Mouse (Mus musculus) lung, embryonic 14.5 days (tissue): ENCODE data around the gene Vav1. TPM values are rescaled to one million over a fixed set of nuclear protein-coding genes. Genes with fewer than 3 reads are reported as not detected.

Source experiments
- ATAC-seq: fragments of 200-750 bp; cut with Nextera tagmentation; 2 replicates; pipeline ENCODE4 v1.8.0; 2017; ENCODE audit warnings: mild to moderate bottlenecking, moderate TSS enrichment, moderate library complexity; ENCODE audit not compliant: insufficient read depth
- DNase-seq: peaks from one replicate; pipeline ENCODE4 v3.0.0-alpha.2; 2015
- H3K27ac ChIP-seq: fragments of 300-500 bp; sonication (generic); 2 replicates; pipeline ENCODE4 v1.5.1; 2014; ENCODE audit warnings: low read depth, mild to moderate bottlenecking, moderate library complexity
- H3K27me3 ChIP-seq: fragments of 300-500 bp; sonication (generic); 2 replicates; pipeline ENCODE4 v1.6.1; 2014; ENCODE audit warnings: low read length, control low read depth; ENCODE audit not compliant: insufficient read depth
- H3K36me3 ChIP-seq: fragments of 300-500 bp; sonication (generic); 2 replicates; pipeline ENCODE4 v1.6.1; 2014; ENCODE audit warnings: control low read depth; ENCODE audit not compliant: insufficient read depth
- H3K4me1 ChIP-seq: fragments of 300-500 bp; sonication (generic); 2 replicates; pipeline ENCODE4 v1.6.1; 2014; ENCODE audit warnings: antibody characterized with exemption, control low read depth; ENCODE audit not compliant: insufficient read depth
- H3K4me2 ChIP-seq: fragments of 300-500 bp; sonication (generic); 2 replicates; pipeline ENCODE4 v1.6.1; 2014; ENCODE audit warnings: mild to moderate bottlenecking
- H3K4me3 ChIP-seq: fragments of 300-500 bp; sonication (generic); 2 replicates; pipeline ENCODE4 v1.5.1; 2014; ENCODE audit warnings: low read depth, low read length
- H3K9ac ChIP-seq: fragments of 300-500 bp; sonication (generic); 2 replicates; pipeline ENCODE4 v1.6.1; 2014
- H3K9me3 ChIP-seq: fragments of 300-500 bp; sonication (generic); 2 replicates; pipeline ENCODE4 v1.6.1; 2016; ENCODE audit warnings: low read depth, low read length, control low read depth
- CTCF ChIP-seq: IDR thresholded peaks from 2 replicates; pipeline ENCODE4 v1.5.1; 2016; ENCODE audit warnings: antibody characterized with exemption, low read depth
- WGBS: fragments of 180-500 bp; shearing (Covaris S2); extraction: QIAGEN DNeasy Blood & Tissue Kit; methylation state at CpG from one replicate; pipeline ENCODE4 v1.1.7; 2014; 5-methylcytosine and 5-hydroxymethylcytosine counted together
- polyA plus RNA-seq: library from polyadenylated mRNA; unstranded; fragments of >200 nt; fragmentation: Nextera tagmentation; extraction: Ambion mirVana; gene quantifications from 2 replicates; pipeline ENCODE4 v1.2.1, GENCODE M21; 2014

The Vav1 gene
- polyA plus RNA-seq, 1 experiment from 2014 or later = 2.7 TPM

DNA sequence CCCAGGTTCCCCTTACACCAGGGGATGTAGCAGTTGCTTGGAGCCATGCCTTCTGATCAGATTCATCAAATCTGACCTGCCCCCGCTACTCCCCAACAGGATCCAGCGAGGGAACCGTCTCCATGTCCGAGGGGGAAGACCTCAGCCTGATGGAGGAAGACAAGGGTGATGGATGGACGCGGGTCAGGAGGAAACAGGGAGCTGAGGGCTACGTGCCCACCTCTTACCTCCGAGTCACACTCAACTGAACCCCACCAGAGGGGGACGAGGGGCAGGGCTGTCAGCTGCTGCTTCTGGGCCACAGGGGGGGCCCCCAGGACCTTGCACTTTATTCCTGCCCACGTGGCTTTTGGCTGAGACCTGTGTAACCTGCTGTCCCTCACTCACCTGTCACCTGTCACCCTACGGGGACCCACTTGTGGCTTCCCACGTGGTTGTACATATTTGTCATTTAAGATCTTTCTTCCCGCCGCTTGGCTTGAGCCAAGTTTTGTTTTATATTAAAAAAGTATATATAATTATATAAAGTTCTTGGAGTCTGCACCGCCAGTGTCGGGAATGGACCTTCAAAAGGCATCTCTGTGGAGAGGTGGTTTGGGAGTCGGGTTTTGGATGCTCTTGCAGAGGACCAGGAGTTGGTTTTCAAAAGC, 15.9 kb upstream of the Vav1 start:
- Histone ChIP-seq H3K36me3 (peaks cover 63% of the 10 kb centered on the region), H3K4me1 (no peaks in the 10 kb centered on the region), H3K4me2 (no peak overlapping the region), H3K27ac (no peak overlapping the region), H3K4me3 (no peak overlapping the region), H3K9ac (no peak overlapping the region), H3K9me3 (no peaks in the 10 kb centered on the region), H3K27me3 (no peaks in the 10 kb centered on the region)
- DNase-seq (no peak), ATAC-seq (no peak)
- WGBS = 85% methylated on average over 17 of the region's 17 CpGs
- TF ChIP-seq CTCF = no peak

DNA sequence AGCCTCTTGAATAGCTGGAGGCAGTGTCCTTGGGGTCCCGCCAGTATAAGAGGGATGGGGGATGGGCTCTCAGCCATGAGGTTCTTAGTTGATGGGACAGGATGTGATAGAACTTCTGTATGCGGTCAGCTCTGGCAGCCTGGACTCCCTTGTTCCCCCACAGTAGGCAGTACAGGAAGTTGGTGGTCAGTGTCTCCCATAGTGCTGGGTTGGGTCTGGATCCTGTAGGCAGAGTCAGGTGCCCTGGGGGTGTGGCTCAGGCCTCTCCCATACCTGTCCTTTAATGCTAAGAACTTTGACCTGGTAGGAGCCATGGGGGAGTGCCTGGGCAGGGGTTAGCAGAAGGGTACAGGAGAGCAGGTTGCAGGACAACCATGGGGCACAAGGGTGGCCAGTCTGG, 14.7 kb upstream of the Vav1 start:
- Histone ChIP-seq H3K4me3 (no peak overlapping the region), H3K27me3 (no peaks in the 10 kb centered on the region), H3K9ac (no peak overlapping the region), H3K9me3 (no peaks in the 10 kb centered on the region), H3K27ac (no peak overlapping the region), H3K36me3 (peaks cover 51% of the 10 kb centered on the region), H3K4me2 (no peak overlapping the region), H3K4me1 (no peaks in the 10 kb centered on the region)
- DNase-seq (no peak), ATAC-seq (no peak)
- 84% methylated on average over 2 of the region's 2 CpGs for WGBS
- TF ChIP-seq CTCF = no peak

DNA sequence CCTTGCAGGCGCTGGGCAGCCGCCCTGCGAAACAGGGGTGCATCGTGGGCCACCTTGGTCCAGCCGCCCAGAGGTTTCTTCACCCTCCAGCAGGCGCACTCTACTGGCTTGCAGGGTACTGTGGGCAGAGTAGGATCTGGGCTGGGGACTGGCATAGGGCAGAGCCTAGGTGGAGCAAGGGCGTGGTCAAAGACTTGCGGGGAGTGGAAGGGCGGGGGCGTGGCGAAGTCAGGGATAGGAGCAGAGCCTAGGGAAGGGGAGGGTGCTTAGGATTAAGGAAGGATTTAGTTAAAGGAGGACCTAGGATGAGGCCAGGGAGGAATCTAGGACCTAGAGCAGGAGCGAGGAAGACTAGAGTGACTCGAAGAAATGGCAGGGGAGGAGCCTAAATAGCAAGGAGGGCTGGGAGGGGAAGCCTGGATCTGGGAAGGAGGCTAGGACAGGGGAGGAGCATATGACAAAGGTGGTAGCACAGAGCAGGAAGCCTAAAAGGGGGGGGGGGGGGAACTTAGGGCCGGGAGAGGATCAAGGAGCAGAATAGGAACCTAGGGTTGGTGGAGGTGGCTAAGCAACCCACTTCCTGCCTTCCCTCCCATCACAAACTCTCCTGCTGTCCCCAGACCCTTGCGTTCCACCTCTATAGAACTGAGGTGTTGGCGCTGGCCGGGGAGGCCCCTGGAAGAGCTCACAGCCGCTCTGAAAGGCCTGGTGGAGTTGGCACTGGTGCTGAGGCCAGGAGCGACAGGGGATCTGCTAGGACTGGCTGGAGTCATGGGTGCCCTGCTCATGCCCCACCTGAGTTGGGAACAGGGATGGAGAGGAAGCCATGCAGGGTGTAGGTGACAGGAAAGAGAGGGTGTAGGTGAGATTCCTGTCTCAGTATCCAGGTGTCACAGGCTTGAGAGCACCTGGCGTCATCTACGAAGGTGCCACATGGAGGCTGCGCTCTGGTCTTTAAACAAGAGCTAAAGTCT, 13.6 kb upstream of the Vav1 start:
- DNase-seq = peak; percentile 59
- H3K4me1 ChIP-seq = no peaks in the 10 kb centered on the region

DNA sequence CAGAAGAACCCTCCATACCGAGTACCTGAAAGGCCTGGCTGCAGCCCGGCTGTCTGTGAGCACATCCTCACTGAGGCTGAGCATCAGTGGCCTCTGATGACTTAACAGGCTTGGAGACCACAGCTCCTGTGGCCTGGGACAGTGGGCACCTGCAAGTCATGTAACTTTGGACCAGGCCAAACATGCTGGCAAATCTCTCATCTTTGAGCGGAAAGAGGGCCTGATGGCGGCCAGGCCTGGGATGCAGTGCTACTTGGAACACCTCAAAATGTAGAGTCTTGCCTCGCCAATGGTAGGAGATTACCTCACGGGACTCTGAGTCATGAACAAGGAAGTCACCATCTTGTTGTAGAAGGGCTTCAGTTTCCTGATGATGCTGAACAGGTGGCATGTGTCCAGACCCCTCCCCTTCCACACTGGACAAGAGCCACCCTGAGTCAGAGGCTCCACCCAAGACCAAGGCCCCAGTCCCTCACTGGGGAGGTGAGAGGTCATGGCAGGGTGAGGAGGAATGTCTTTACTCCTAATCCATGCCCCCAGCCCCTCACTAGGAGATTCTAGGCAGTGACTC, 11.3 kb upstream of the Vav1 start:
- H3K36me3 ChIP-seq = peaks cover 17% of the 10 kb centered on the region
- H3K4me1 ChIP-seq = no peaks in the 10 kb centered on the region
- H3K9ac ChIP-seq = no peak overlapping the region
- DNase-seq = no peak
- TF ChIP-seq CTCF = no peak
- no peak overlapping the region for H3K27ac ChIP-seq
- no peaks in the 10 kb centered on the region for H3K9me3 ChIP-seq
- no peak for ATAC-seq
- no peak overlapping the region for H3K4me2 ChIP-seq
- no peaks in the 10 kb centered on the region for H3K27me3 ChIP-seq
- H3K4me3 ChIP-seq = no peak overlapping the region
- WGBS = 87% methylated on average over 6 of the region's 6 CpGs

More for the DNA sequence above, 13.6 kb upstream of the Vav1 start:
- H3K4me3 ChIP-seq = no peak overlapping the region
- no peak overlapping the region for H3K9ac ChIP-seq
- H3K4me2 ChIP-seq = peak overlapping the region; percentile 43
- WGBS = 27% methylated on average over 21 of the region's 22 CpGs
- ATAC-seq = peak; percentile 80
- no peaks in the 10 kb centered on the region for H3K9me3 ChIP-seq
- no peak for TF ChIP-seq CTCF
- no peaks in the 10 kb centered on the region for H3K27me3 ChIP-seq
- no peak overlapping the region for H3K27ac ChIP-seq
- peaks cover 41% of the 10 kb centered on the region for H3K36me3 ChIP-seq

DNA sequence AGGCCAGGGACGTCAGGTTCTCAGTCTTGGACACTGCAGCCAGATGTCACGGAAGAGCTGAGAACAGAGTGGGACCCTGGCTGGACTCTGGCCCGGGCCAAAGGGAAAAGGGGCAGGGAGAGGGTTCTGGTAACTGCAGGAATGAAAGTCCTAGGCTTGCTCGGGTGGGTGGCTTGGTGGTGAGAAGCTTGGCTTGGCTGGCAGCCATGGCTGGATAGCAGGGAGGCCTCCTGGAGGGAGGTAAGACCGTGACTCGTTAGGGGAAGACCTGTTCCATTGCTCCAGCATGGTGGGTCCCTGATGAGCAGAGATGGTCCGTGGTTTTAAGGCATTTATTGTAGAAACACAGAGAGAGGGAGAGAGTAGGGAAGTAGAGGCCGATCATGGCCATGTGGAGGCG, 7.6 kb upstream of the Vav1 start:
- Histone ChIP-seq H3K4me2 (no peak overlapping the region), H3K9ac (no peak overlapping the region), H3K4me3 (no peak overlapping the region), H3K9me3 (no peaks in the 10 kb centered on the region), H3K36me3 (no peaks in the 10 kb centered on the region), H3K27ac (no peak overlapping the region), H3K4me1 (no peaks in the 10 kb centered on the region), H3K27me3 (peaks cover 2% of the 10 kb centered on the region; the same call in 1 of the 2 replicates)
- 62% methylated on average over 9 of the region's 9 CpGs for WGBS
- no peak for TF ChIP-seq CTCF
- ATAC-seq = no peak
- DNase-seq = no peak

DNA sequence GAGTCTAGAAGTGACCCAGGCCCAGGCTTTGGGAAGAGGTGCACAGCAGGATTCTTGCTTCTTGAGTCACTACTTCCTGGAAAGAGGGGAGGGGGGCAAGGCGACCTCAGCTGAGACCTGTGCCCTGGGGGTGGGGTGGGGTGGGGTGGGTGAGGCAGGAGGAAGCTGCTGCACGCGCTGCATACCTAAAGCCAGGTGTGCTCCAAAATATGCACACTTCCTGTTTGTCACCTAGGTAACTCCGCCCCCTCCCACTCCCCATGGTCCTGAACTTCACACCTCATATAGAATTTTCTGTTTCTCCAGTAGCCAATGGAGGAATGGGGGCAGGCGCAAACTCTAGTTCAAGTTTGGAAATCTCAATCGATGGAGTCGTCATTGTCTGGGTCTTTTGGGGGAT, 5.1 kb upstream of the Vav1 start:
- H3K9ac ChIP-seq = no peak overlapping the region
- no peak overlapping the region for H3K27ac ChIP-seq
- whole genome bisulfite sequencing = 31% methylated on average over 7 of the region's 7 CpGs
- ATAC-seq (no peak), DNase-seq (no peak)
- H3K4me3 ChIP-seq = no peak overlapping the region
- no peaks in the 10 kb centered on the region for H3K9me3 ChIP-seq
- H3K27me3 ChIP-seq = peaks cover 5% of the 10 kb centered on the region; the same call in 1 of the 2 replicates
- TF ChIP-seq CTCF = no peak
- H3K4me1 ChIP-seq = no peaks in the 10 kb centered on the region
- H3K36me3 ChIP-seq = no peaks in the 10 kb centered on the region
- no peak overlapping the region for H3K4me2 ChIP-seq

DNA sequence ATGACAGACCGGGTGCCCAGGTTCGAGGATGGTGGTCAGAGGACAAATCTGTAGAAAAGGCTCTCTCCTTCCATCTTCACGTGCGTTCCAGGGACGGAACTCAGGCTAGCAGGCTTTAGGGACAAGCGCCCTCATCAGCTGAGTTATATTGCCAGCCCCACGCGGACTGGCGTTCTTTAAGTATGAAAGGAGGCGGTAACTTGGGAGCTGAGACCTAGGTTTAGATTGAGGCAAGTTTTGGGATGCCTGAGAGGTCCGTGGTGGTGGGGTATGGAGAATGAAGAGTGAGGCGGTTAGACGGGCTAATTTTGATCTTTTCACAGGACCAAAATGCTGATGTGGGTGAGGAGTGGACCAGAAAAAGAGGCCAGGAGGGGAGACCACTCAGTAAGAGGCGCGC, 4.2 kb upstream of the Vav1 start:
- peak overlapping the region; percentile 42 for H3K9ac ChIP-seq

More for the DNA sequence above, 4.2 kb upstream of the Vav1 start:
- H3K36me3 ChIP-seq = no peaks in the 10 kb centered on the region
- no peaks in the 10 kb centered on the region for H3K4me1 ChIP-seq
- DNase-seq (peak; percentile 43), ATAC-seq (peak; percentile 5; the same call in 1 of the 2 replicates)
- WGBS = 4% methylated on average over 15 of the region's 15 CpGs
- peak overlapping the region; percentile 79 for H3K4me2 ChIP-seq
- H3K9me3 ChIP-seq = no peaks in the 10 kb centered on the region
- no peak for TF ChIP-seq CTCF
- peaks cover 11% of the 10 kb centered on the region; the same call in 1 of the 2 replicates for H3K27me3 ChIP-seq
- H3K27ac ChIP-seq = no peak overlapping the region
- peak overlapping the region; percentile 53 for H3K4me3 ChIP-seq
